Mouse (Mus musculus): Measurements from ENCODE around the gene Cflar. TPM values are rescaled to one million over a fixed set of nuclear protein-coding genes. Genes with fewer than 3 reads are reported as not detected.
"Not testable (repeated sequence)": the region's sequence is repeated elsewhere in the genome, so short reads cannot be mapped to it uniquely, and the experiment has no call there.

The Cflar gene
- total RNA-seq (2015): 68.7 and 72.3 TPM in 2 replicates
- 117 and 130 TPM in 2 replicates for total RNA-seq (2017)

- ATAC-seq (ENCODE audit: poor library complexity, severe bottlenecking): peak; percentile 54
Measured at GRCm38 (mm10) chr1:58711365-58712016, at the start of gene Cflar. TSS of gene Cflar (plus strand) at chr1:58711508.

- ATAC-seq (ENCODE audit: poor library complexity, severe bottlenecking): not testable (repeated sequence)
Measured at GRCm38 (mm10) chr1:58662671-58663070, 48.6 kb upstream of the Cflar start.

- not testable (repeated sequence) for ATAC-seq (ENCODE audit: poor library complexity, severe bottlenecking)
Measured at GRCm38 (mm10) chr1:58663365-58663764, 47.9 kb upstream of the Cflar start.

GRCm38 (mm10) chr1:58668191-58668590 lies 43.1 kb upstream of the Cflar start:
- no peak for ATAC-seq (ENCODE audit: poor library complexity, severe bottlenecking)

- peak; percentile 99 for ATAC-seq (ENCODE audit: poor library complexity, severe bottlenecking)
Measured at GRCm38 (mm10) chr1:58669635-58670034, 41.7 kb upstream of the Cflar start.

GRCm38 (mm10) chr1:58672116-58672515 lies 39.2 kb upstream of the Cflar start:
- no peak for ATAC-seq (ENCODE audit: poor library complexity, severe bottlenecking)

- ATAC-seq (ENCODE audit: poor library complexity, severe bottlenecking): no peak
Measured at GRCm38 (mm10) chr1:58675011-58675410, 36.3 kb upstream of the Cflar start.

- ATAC-seq (ENCODE audit: poor library complexity, severe bottlenecking): peak; percentile 67; the same call in 1 of the 2 replicates
Measured at GRCm38 (mm10) chr1:58677575-58677974, 33.7 kb upstream of the Cflar start.

- peak; percentile 81 for ATAC-seq (ENCODE audit: poor library complexity, severe bottlenecking)
Measured at GRCm38 (mm10) chr1:58678412-58678811, 32.9 kb upstream of the Cflar start.

- ATAC-seq (ENCODE audit: poor library complexity, severe bottlenecking): no peak
Measured at GRCm38 (mm10) chr1:58689426-58689825, 21.9 kb upstream of the Cflar start.

GRCm38 (mm10) chr1:58690006-58690744 lies 21.1 kb upstream of the Cflar start:
- ATAC-seq (ENCODE audit: poor library complexity, severe bottlenecking): no peak

- ATAC-seq (ENCODE audit: poor library complexity, severe bottlenecking): not testable (repeated sequence)
Measured at GRCm38 (mm10) chr1:58690834-58691488, 20.3 kb upstream of the Cflar start.

GRCm38 (mm10) chr1:58691718-58692117 lies 19.6 kb upstream of the Cflar start:
- not testable (repeated sequence) for ATAC-seq (ENCODE audit: poor library complexity, severe bottlenecking)

- no peak for ATAC-seq (ENCODE audit: poor library complexity, severe bottlenecking)
Measured at GRCm38 (mm10) chr1:58693696-58694095, 17.6 kb upstream of the Cflar start.

- ATAC-seq (ENCODE audit: poor library complexity, severe bottlenecking): not testable (repeated sequence)
Measured at GRCm38 (mm10) chr1:58695810-58696209, 15.5 kb upstream of the Cflar start, which contains the start of gene Als2cr12. TSS of gene Als2cr12 (minus strand) at chr1:58695989.

GRCm38 (mm10) chr1:58697607-58698006 lies 13.7 kb upstream of the Cflar start:
- peak; percentile 74 for ATAC-seq (ENCODE audit: poor library complexity, severe bottlenecking)

GRCm38 (mm10) chr1:58698781-58699180 lies 12.5 kb upstream of the Cflar start:
- ATAC-seq (ENCODE audit: poor library complexity, severe bottlenecking): no peak

GRCm38 (mm10) chr1:58699988-58700387 lies 11.3 kb upstream of the Cflar start:
- no peak for ATAC-seq (ENCODE audit: poor library complexity, severe bottlenecking)

- ATAC-seq (ENCODE audit: poor library complexity, severe bottlenecking): peak; percentile 71
Measured at GRCm38 (mm10) chr1:58700580-58701162, 10.6 kb upstream of the Cflar start.

GRCm38 (mm10) chr1:58710043-58710442 lies 1.3 kb upstream of the Cflar start:
- ATAC-seq (ENCODE audit: poor library complexity, severe bottlenecking): not testable (repeated sequence)

GRCm38 (mm10) chr1:58710711-58711364 lies 470 bp upstream of the Cflar start:
- no peak for ATAC-seq (ENCODE audit: poor library complexity, severe bottlenecking)
